Mouse (Mus musculus): ENCODE results near the gene Ulk3.

Ulk3 gene

GRCm38 (mm10) chr9:57574397-57574796 is 14.9 kb upstream of the Ulk3 start:
- DNase-seq: no peak

GRCm38 (mm10) chr9:57575577-57575976 is 13.7 kb upstream of the Ulk3 start:
- no peak for DNase-seq

- no peak for DNase-seq
Observed at GRCm38 (mm10) chr9:57577144-57577849, 12.0 kb upstream of the Ulk3 start.

- no peak for DNase-seq
Observed at GRCm38 (mm10) chr9:57584991-57585390, 4.3 kb upstream of the Ulk3 start.

- no peak for DNase-seq
Observed at GRCm38 (mm10) chr9:57590726-57591125, 1.5 kb downstream of the Ulk3 start.

- no peak for DNase-seq
Observed at GRCm38 (mm10) chr9:57593454-57594173, 4.4 kb downstream of the Ulk3 start.

- DNase-seq: no peak
Observed at GRCm38 (mm10) chr9:57594174-57594509, 4.9 kb downstream of the Ulk3 start.

- no peak for DNase-seq
Observed at GRCm38 (mm10) chr9:57597265-57597664, 8.0 kb downstream of the Ulk3 start.

- DNase-seq: peak in 1 of 2 experiments; percentile 28
Observed at GRCm38 (mm10) chr9:57597929-57598382, 8.7 kb downstream of the Ulk3 start.

GRCm38 (mm10) chr9:57598851-57599563 is 9.8 kb downstream of the Ulk3 start:
- DNase-seq: no peak

- peak; percentile 39 to 63 for DNase-seq
Observed at GRCm38 (mm10) chr9:57600620-57601352, 11.5 kb downstream of the Ulk3 start.

GRCm38 (mm10) chr9:57601353-57601706 is 12.1 kb downstream of the Ulk3 start:
- peak in 1 of 2 experiments; percentile 49 for DNase-seq

- no peak for DNase-seq
Observed at GRCm38 (mm10) chr9:57602098-57602497, 12.8 kb downstream of the Ulk3 start.

GRCm38 (mm10) chr9:57604875-57605274 is 15.6 kb downstream of the Ulk3 start:
- no peak for DNase-seq

- no peak for DNase-seq
Observed at GRCm38 (mm10) chr9:57605503-57605902, 16.3 kb downstream of the Ulk3 start.

GRCm38 (mm10) chr9:57606139-57606851 is 17.0 kb downstream of the Ulk3 start, which contains the start of gene Cplx3:
Gene Cplx3 (minus strand): TSS chr9:57606281.
- peak; percentile 67 to 68 for DNase-seq

- DNase-seq: no peak
Observed at GRCm38 (mm10) chr9:57609803-57610202, 20.6 kb downstream of the Ulk3 start.

- no peak for DNase-seq
Observed at GRCm38 (mm10) chr9:57610359-57610826, 21.1 kb downstream of the Ulk3 start.

- no peak for DNase-seq
Observed at GRCm38 (mm10) chr9:57612587-57612986, 23.3 kb downstream of the Ulk3 start.

GRCm38 (mm10) chr9:57613975-57614374 is 24.7 kb downstream of the Ulk3 start:
- DNase-seq: no peak

- no peak for DNase-seq
Observed at GRCm38 (mm10) chr9:57614786-57615185, 25.5 kb downstream of the Ulk3 start.

GRCm38 (mm10) chr9:57617556-57618169 is 28.4 kb downstream of the Ulk3 start:
- DNase-seq: no peak

All from lung, postnatal 4 days (tissue).